Mouse (Mus musculus) A20 (cell line): ENCODE results near the gene Myrf.

ENCODE experiments used
- DNase-seq: peaks from one replicate; pipeline ENCODE4 v3.0.0-alpha.2; 2011; ENCODE audit warnings: low read depth, low spot score

Myrf gene

DNA sequence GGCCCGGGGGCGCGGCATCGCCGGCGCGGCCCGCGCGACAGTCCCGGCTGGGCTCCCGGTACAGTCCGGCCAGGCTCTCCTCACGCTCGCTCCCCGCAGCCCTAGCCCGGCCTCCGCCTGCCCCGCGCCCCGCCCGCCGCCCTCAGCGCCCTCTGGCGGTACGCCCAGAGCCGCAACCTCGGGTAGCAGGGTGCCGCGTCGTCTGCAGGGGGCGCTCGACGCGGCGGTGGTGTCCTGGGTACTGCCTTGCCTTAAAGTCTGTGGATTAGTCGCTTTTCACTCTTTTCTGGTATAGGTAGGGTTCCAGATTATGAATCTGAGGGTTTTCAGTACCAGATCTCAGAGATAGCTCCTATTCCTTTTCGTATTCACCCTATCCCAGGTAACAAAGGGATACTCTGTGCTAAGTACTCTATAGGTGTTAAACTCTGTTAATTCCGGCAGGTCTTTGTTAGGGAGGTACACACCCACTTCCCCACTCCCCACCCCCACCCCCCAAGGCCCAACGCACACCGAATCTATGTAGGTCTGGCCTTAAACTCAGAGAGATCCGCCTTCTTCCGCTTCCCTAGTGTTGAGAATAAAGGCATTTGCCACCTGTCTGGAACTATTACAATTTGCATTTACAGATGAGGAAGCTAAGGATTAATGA, at the start of gene Myrf:
Gene Myrf (minus strand): TSS at position 95 of the 652 bp plus-strand sequence.
- DNase-seq = peak; percentile 60

DNA sequence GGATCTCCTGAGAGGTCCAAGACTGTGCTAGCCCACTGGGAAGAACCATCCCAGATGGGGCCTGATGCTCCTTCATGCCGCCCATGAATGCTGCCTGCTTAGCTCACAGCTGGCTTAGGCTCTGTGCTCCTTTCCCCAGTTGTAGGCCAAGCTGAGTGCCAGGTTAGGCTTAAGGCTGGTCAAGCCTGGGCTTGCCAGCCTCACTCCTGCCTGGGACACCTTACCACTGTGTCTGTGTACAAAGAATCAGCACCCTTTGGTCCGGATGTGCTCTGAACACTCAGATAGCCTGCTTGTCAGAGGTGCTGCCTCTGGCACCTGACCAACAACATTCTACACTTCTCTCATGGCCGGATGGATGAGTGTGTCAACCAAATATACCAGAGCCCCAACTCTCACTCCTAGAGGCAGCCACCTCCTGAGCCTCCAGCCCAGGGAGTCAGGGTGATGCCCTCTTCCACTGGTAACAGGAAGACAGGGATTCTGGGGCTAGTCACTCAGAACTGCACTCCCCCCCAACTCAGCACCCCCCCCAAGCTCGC, 49.1 kb upstream of the Myrf start:
- DNase-seq = no peak

DNA sequence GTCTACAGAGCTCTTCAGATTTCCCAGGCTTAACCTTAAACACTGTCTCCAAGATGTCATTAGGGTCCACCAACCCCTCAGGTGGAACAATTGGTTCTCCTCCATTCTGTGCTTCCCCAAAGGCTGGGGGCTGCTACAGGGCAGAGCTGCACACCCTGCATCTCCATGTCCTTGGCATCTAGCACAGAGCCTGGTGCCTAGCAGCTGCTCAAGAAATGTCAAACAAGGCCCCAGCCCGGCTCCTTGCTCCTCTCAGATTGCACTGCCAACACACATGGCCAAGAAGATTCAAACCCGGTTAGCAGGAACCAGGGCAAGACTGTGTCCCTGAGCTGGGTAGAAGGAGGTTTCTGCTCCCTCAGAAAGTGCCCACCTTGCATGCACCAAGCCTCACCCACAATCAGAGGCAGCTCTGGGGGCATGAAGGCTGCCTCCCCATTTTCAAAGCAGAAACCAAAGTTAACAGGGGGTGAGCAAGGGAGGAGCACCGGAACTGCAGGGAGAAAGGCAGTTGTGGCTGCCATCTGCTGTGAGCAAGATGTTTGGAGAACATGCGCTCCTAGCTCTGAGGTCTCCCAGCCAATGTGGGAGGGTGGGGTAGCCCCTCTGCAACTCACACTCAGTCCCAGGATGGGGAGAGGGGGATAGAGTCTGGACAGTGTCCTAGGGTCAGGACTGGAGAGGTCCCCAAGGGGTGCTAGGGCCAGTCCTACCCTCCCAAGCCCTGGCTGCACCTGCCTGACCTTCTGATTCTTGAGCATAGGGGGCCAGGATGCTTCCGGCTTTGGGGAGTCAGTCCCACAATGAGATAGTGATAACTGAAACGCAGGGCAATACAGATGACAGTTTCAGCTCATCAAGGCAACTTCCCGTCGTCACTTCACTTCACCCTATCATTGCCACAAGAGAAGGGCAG, 47.8 kb upstream of the Myrf start:
- no peak for DNase-seq

DNA sequence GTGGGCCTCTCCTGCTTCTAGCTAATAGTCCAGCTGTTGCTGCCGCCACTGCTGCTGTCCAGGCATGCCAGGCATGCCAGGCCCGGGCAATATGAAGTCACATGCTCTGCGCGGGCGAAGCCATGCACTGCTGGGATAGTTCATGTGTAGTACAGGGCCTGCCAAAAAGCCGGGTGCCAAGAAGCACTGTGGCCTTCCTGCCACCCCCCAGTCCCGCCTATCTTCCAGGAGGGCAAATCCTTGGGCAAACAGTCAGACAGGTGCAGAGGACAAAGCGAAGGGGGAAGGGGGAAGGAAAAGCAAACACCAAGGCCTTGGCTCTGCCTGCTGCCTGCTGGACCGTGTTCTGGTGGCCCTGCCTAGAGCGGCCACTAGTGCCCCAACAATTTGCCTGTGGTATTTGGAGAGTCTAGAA, 45.9 kb upstream of the Myrf start:
- no peak for DNase-seq

DNA sequence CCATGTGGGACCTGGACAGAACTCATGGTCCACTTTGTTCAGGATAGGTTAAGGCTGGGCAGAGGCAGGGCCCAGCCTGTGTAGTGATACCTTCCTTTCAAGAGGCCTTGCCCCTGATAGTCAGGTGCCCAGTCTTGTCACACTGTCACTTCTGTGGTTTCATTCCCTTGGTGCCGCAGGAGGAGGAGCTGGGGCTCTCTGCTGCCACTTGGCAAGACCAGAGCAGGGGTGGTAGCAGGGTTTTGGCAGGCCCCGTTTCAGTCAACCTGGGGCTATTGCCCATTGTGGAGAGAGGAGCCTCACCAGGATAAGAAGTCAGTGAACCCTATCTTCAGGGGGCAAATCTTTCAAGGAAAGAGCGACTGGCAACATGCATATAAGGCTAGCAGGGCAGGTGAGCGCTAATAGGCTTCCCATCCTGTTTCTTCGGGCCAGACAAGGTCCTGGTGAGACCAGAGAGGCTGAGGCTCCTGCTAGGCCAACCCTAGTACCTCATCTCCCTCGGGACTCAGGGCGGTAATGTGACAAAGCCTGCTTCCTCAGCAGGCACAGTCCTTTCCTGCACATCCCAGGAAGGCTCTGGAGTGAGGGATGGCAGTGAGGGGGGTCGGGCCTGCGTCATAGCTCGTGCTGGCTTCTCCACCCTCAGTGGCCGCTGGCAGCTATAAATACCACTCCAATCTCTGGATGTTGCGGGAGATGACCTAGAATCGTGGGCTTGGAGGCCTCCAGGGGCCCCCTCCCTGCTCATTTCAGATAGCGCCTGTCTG, 40.4 kb upstream of the Myrf start:
- DNase-seq = no peak

DNA sequence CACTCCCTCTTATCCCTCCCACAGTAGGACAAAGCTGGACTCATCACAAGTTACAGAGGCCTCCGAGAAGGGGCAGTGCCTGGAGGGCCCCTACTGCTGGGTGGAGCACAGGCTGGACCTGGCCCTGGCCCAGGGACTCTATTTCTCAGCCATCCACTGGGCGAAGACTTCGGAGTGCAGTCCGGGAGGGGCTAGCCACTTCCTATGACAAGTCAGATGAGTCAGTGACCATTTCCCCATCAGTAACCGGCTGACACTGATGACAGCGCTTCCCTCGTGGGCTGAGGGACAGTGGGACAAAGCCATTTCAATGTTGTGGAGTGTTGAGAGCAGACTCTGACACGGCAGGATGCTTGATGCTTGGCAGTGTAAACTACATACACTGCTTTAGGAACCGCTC, 39.1 kb upstream of the Myrf start:
- no peak for DNase-seq

DNA sequence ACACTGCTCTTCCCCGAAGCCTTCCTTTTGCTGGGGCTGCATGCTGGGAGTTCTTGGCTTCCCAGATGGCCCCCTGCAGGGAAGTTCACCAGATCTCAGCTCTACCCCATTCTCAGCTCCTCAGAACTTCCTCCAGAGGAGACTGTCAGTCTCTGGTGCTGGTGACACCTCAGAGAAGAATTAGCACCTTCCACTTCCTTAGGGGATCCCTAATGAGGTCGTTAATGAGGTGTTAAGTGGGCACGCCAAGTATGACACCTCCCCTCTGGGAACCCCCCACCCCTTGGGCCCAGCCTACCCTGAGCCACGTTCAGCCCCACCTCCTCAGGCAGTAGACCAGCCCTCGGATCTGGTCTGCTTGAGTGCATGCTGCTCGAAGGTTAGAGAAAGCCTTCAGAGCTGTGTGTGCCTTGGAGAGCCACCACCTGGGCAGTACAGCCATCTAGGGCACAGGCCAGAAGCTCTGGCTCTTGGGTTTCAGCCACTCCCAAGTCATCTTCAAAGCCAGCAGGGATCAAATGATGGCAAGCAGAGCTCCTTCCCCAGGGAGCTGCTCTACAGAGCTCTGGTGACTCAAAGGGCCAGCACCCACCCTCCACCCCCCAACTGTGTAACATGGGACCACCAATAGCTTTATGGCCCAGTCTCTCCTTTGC, 38.2 kb upstream of the Myrf start:
- peak; percentile 75 for DNase-seq

DNA sequence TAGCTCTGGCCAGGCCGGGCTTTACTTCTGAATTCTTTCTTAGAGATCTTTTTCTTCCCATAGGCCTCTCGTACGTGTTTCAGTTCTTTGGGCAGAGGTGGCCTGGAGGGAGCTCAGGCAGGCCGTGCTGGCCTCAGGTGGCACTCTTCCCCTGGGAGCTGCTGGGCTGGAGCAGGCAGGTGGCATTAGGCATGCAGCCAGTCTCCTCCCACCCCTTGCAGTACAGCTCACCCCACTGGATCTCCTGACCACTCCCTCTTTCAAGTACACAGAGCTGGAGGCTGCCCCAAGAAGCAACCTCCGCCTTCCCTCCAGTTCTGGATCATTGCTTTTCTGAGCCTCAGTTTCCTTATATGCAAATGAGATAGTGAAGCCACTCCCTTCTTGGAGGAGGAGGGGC, 37.2 kb upstream of the Myrf start:
- DNase-seq = peak; percentile 88

DNA sequence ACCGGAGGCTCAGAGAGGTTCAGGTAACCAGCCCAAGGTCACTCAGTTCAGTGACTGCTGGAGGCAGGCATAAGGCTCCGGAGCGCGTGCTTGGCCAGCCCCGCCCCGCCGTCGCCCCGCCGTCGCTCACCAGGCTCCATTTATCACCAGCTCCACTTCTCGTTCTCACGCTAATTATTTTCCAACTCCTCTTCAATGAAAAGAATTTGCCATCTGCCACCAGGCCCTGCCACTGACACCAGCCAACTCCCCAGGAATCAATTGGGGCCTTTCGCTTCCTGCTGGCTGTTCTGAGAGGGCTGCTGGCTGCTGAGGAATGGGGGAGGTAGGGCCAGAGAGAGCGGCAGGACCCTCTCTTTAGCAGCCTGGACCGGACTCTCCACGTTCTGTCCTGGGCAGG, 36.8 kb upstream of the Myrf start:
- peak; percentile 84 for DNase-seq

DNA sequence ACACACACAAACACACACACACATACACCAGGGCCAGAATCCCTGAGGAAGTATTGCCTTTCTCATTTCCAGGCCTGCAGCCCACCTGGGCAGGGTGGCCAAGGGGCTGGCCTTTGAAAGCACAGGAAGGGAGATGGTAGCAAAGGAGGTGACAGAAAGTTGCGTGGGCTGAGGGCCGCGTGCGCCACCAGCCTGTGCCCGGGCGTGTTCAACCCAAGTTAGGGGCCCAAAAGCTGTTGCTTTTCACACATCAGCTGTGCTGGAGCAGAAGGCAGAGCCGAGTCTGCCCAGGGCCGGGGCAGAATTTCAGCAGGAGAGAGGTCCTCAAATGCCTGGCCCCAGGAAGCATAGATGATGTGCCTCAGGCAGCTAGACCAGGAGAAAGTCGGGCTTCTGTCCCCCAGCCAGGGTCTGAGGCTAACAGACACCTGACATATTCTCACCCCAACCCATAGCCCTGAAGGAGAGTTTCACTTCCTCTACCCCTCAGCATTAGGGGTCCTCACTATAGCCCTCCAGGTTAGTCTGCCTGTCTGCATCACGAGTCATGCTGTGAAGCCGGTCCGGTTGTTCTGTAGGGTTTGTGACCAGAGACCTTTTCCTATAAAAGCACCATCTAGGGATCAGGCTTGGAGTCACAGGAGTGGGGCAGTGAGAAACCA, 36.1 kb upstream of the Myrf start:
- DNase-seq = peak; percentile 91

DNA sequence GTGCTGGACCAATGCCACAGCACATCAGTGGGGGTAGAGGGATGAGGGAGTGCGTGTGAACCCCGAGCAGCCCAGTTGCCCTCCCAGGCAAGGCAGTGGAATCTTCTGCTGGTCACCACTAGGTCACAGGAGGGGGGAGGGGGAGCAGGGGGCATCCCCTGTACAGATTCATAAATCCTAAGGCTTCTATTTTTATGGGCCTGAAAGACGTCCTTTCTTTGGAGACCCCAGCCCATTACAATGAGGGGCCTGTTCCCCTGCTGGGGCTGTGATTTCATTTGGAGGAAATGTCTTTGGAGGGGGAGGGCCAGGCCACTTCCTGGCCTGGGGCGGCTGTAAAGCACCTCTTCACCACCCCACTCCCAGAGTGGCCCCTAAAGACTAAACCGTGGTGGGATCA, 33.5 kb upstream of the Myrf start:
- no peak for DNase-seq

DNA sequence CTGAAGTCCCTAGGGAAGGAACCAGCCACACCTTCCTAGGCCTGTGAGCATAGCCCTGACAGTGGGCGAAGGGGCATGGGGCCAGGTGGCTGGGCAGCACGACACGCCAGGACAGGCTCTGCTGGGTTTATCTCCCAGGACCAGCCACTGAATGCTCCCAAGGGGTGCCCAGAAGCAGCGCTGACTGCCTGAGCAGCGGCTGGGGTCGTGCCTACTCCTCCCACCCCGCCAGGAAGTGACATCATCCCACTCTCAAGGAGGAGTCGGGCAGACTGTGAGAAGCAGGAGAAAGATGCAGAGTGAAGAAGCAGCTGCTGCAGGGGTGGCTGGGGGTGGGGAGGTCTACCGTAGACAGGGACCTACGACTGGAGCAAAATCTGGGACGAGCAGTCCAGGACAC, 32.2 kb upstream of the Myrf start:
- no peak for DNase-seq

DNA sequence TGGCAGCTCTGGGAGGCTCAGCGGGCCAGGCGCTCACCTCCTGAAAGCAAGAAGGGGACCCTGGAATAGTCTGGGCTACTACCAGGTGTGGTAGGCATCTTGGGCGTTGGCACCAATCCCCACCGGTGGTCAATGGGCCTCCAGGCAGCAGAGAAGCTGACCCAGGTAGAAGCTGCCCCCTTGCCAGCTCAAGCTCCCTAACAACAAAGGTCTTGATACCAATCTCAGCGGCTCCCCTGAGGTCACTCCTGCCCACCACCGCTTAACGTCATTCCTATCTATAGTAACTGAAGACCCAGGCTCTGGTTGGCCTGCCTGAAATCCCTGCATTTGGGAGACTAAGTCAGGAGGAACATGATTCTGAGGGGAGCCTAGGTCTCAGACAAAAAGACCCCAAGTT, 31.0 kb upstream of the Myrf start:
- DNase-seq = no peak

DNA sequence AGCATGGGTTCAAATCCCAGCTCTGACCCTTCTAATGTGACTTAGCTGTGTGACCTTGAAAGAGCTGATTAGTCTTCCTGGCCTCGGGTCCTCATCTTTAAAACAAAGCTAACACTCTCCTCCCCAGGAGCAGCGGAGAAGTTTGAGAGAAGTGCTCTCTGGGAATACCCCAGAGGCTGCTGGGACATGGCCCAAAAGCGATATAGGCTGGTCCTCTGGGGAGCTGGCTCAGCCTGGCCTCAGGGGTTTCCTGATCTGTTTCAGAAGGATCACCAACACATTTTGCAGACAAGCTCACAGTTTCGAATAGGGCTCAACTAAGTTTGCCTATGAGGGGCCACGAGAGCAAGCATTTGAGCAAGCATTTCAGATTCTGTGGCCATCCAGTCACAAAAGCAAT, 29.8 kb upstream of the Myrf start:
- no peak for DNase-seq

DNA sequence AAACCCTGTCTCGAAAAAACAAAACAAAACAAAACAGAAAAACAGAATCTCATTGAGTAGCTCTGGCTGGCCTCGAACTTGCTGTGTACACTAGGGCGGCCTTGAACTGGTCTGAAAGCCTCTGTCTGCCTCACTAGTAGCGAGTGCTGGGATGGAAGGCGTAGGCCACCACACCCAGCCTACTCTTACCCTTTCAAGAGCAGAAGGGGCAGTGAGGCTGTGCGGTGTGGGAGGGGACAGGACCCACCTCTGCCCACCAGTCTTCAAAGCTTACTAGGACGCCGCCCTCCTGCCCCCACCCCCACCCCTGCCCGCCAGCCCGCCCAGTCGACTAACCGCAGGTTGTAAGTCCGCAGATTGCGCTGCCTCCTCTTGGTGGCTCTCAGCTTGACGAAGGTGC, 28.3 kb upstream of the Myrf start:
- DNase-seq = no peak

DNA sequence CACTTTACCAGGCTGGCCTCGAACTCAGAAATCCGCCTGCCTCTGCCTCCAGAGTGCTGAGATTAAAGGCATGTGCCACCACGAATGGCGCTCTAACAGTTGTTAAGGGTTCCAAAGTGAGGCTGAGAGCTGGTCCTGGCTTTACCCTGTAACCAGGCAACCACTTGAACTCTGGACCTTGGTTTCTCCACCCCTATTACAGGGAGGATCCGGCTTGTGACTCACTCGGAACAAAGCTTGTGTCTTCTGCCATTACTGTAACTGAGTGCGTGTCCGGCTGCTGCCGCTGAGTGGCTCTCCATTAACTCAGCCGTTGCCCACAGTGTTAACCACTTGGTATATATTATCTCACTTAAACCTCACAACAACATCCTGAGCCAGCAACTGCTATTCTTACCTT, 27.4 kb upstream of the Myrf start:
- no peak for DNase-seq

DNA sequence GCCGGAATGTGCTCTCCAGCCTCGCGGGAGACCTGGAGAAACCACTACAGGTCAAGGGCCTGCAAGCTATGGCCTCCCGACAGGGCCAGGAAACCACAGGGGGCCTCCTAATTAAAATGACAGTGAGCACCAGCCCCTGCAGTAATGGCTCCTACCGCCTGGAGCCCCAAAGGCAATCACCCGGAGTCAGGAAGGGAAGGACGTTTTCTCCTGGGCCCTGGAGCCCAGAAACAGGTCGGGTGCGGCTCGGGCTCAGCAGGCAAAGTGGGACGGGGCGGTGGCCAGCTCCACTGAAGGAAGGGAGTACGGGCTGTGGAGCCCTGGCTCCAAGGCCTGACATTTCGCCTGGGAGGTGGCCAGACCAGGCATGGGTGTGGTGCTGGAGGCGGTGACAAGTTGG, 26.5 kb upstream of the Myrf start:
- DNase-seq = no peak

DNA sequence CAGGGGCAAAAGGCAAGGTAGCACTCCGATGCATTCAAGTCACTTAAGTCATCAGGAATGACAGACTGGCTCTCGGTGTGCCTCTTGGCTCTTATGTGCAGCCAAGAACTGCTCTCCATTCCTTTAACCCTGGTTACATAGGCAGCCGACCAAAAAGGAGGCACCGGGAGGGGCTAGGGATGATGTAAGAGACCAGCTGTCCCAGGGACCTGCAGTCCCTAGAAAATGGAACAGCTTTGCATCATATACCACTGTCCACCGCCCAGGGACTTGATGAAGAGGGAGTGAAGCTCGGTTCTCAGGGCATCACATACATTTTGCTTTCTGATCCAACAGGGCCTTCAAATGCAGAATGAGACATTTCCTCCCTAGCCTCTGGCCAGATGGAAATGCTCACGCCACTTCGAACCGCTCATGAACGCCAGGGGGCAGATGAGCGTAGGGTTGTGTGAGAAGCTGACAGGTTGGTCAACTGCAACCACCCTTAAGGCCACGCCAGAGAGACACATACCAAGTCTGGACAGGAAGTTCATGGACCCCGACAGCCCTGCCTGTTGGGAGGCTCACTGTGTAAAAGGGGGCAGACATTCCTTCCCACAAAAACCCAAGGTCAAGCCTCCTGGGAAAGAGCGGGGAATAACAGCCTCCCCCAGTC, 25.8 kb upstream of the Myrf start:
- peak; percentile 75 for DNase-seq

DNA sequence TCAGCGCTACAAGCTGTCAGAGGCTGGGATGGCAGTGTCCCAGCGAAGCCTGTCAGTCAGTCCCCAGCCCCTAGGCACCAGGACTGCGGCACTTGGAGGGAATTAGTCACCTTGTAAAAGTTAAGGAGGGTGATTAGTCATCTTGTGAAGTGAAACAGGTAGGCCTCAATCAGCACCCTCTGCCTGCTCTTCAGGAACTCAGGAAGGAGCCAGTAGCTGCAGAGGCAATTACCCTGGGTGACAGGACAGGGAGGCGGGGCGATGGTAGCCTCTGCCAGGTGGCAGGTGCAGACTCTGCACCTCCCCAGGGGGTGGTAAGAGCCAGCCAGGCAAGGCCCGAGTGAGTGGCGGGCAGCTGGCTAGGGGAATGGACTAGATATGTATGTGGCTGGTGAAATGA, 20.8 kb upstream of the Myrf start:
- DNase-seq = peak; percentile 71

DNA sequence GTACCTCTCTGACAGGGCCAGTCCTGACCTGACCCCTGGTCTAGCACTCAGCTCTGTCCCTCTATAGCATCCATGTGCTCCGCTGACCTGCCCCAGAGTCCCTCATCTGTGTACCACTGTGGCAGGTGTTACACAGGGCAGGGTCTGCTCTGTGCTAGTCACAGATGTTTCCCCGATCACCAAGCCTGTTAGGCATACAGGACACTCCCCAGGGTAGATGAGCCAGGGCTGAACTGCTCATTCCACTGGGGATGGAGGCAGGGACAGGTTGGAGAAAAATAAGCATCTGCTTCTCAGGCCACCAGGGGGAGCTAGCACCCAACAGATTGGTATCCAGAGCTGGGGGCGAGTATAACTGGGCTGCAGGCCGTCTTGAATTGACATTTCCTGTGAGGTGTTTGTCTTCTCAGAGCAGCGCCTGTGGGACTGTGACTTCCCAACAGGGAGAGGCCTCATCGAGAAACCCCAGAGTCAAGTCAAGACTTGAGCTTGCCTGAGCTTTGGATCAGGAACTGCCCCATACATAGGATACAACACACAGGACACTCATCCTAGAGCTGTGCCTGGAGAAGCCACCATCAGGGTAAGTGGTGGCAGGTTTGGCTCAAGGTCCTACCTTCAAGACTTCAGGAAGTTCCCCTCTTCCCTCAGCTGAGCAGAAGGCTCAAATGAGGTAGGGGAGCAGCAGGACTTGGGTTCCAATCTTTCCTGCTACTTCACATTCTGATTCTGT, 17.9 kb upstream of the Myrf start:
- peak; percentile 69 for DNase-seq
